Mouse (Mus musculus): ENCODE data around the gene Lrrc1.

Lrrc1 gene

GRCm38 (mm10) chr9:77426110-77426509 lies 118.6 kb downstream of the Lrrc1 start:
- DNase-seq (ENCODE audit: low spot score) = no peak

- DNase-seq (ENCODE audit: low spot score) = no peak
Observed at GRCm38 (mm10) chr9:77425553-77425952, 119.1 kb downstream of the Lrrc1 start.

GRCm38 (mm10) chr9:77420200-77420585 lies 124.5 kb downstream of the Lrrc1 start:
- no peak for DNase-seq (ENCODE audit: low spot score)

- no peak for DNase-seq (ENCODE audit: low spot score)
Observed at GRCm38 (mm10) chr9:77419501-77420199, 125.0 kb downstream of the Lrrc1 start.

- no peak for DNase-seq (ENCODE audit: low spot score)
Observed at GRCm38 (mm10) chr9:77418800-77419199, 125.9 kb downstream of the Lrrc1 start.

GRCm38 (mm10) chr9:77416486-77416885 lies 128.2 kb downstream of the Lrrc1 start:
- no peak for DNase-seq (ENCODE audit: low spot score)

- no peak for DNase-seq (ENCODE audit: low spot score)
Observed at GRCm38 (mm10) chr9:77416002-77416401, 128.7 kb downstream of the Lrrc1 start.

- DNase-seq (ENCODE audit: low spot score) = no peak
Observed at GRCm38 (mm10) chr9:77411830-77412425, 132.7 kb downstream of the Lrrc1 start.

GRCm38 (mm10) chr9:77410968-77411367 lies 133.7 kb downstream of the Lrrc1 start:
- no peak for DNase-seq (ENCODE audit: low spot score)

GRCm38 (mm10) chr9:77410524-77410923 lies 134.1 kb downstream of the Lrrc1 start:
- no peak for DNase-seq (ENCODE audit: low spot score)

- no peak for DNase-seq (ENCODE audit: low spot score)
Observed at GRCm38 (mm10) chr9:77408053-77408603, 136.5 kb downstream of the Lrrc1 start.

- peak; percentile 41 for DNase-seq (ENCODE audit: low spot score)
Observed at GRCm38 (mm10) chr9:77406906-77407305, 137.8 kb downstream of the Lrrc1 start.

GRCm38 (mm10) chr9:77404458-77404857 lies 140.2 kb downstream of the Lrrc1 start:
- no peak for DNase-seq (ENCODE audit: low spot score)

GRCm38 (mm10) chr9:77403961-77404360 lies 140.7 kb downstream of the Lrrc1 start:
- DNase-seq (ENCODE audit: low spot score) = no peak

GRCm38 (mm10) chr9:77402971-77403370 lies 141.7 kb downstream of the Lrrc1 start:
- no peak for DNase-seq (ENCODE audit: low spot score)

GRCm38 (mm10) chr9:77399801-77400200 lies 144.9 kb downstream of the Lrrc1 start:
- DNase-seq (ENCODE audit: low spot score) = no peak

- DNase-seq (ENCODE audit: low spot score) = no peak
Observed at GRCm38 (mm10) chr9:77398856-77399631, 145.6 kb downstream of the Lrrc1 start.

GRCm38 (mm10) chr9:77397027-77397426 lies 147.6 kb downstream of the Lrrc1 start:
- DNase-seq (ENCODE audit: low spot score) = no peak

GRCm38 (mm10) chr9:77391248-77391647 lies 153.4 kb downstream of the Lrrc1 start:
- DNase-seq (ENCODE audit: low spot score) = no peak

- no peak for DNase-seq (ENCODE audit: low spot score)
Observed at GRCm38 (mm10) chr9:77388956-77389355, 155.7 kb downstream of the Lrrc1 start.

- DNase-seq (ENCODE audit: low spot score) = no peak
Observed at GRCm38 (mm10) chr9:77386751-77387150, 157.9 kb downstream of the Lrrc1 start.

- DNase-seq (ENCODE audit: low spot score) = no peak
Observed at GRCm38 (mm10) chr9:77385611-77386010, 159.1 kb downstream of the Lrrc1 start.

GRCm38 (mm10) chr9:77384651-77385050 lies 160.0 kb downstream of the Lrrc1 start:
- DNase-seq (ENCODE audit: low spot score) = no peak
